Mouse (Mus musculus) heart, embryonic 14.5 days (tissue): Measurements from ENCODE around the gene Trim30a. TPM values are rescaled to one million over a fixed set of nuclear protein-coding genes. Genes with fewer than 3 reads are reported as not detected.

ENCODE experiments used
- ATAC-seq: fragments of 200-750 bp; cut with Nextera tagmentation; 2 replicates; pipeline ENCODE4 v1.8.0; 2017; ENCODE audit warnings: low read depth, moderate TSS enrichment; ENCODE audit not compliant: insufficient number of reproducible peaks, insufficient read depth, low FRiP score
- H3K27ac ChIP-seq, 2 experiments: fragments of 200-500 bp in 1 of 2; fragments of 300-500 bp in 1 of 2; sonication (generic) in 1 of 2; replicated peaks in 1 of 2; 2 replicates each; pipeline ENCODE4 v1.5.1; 2012 to 2014; ENCODE audit warnings: low read depth in 2 of 2, low read length in 2 of 2, control low read depth in 1 of 2, mild to moderate bottlenecking in 1 of 2, mixed read lengths in 1 of 2; ENCODE audit not compliant: control insufficient read depth in 1 of 2, insufficient read depth in 1 of 2
- H3K27me3 ChIP-seq: fragments of 300-500 bp; sonication (generic); 2 replicates; pipeline ENCODE4 v1.6.1; 2014; ENCODE audit warnings: mild to moderate bottlenecking, low read length, control low read depth; ENCODE audit not compliant: control insufficient read depth, insufficient read depth
- H3K36me3 ChIP-seq: fragments of 300-500 bp; sonication (generic); 2 replicates; pipeline ENCODE4 v1.6.1; 2014; ENCODE audit warnings: mild to moderate bottlenecking, control low read depth, low read length, mixed read lengths; ENCODE audit not compliant: control insufficient read depth, insufficient read depth
- H3K4me1 ChIP-seq, 2 experiments: fragments of 200-500 bp in 1 of 2; fragments of 300-500 bp in 1 of 2; sonication (generic) in 1 of 2; 2 replicates each; pipeline ENCODE4 v1.6.1; 2012 to 2014; ENCODE audit warnings: low read length in 2 of 2, control low read depth in 1 of 2, mixed read lengths in 1 of 2; ENCODE audit not compliant: control insufficient read depth in 2 of 2, insufficient read depth in 2 of 2
- H3K4me2 ChIP-seq: fragments of 300-500 bp; sonication (generic); 2 replicates; pipeline ENCODE4 v1.6.1; 2014; ENCODE audit warnings: mild to moderate bottlenecking, low read length
- H3K4me3 ChIP-seq, 2 experiments: fragments of 200-500 bp in 1 of 2; fragments of 300-500 bp in 1 of 2; sonication (generic) in 1 of 2; 2 replicates each; pipeline ENCODE4 v1.5.1; 2012 to 2014; ENCODE audit warnings: low read length in 2 of 2, mild to moderate bottlenecking in 2 of 2, control low read depth in 1 of 2, low read depth in 1 of 2, moderate library complexity in 1 of 2; ENCODE audit not compliant: control insufficient read depth in 1 of 2, insufficient read depth in 1 of 2
- H3K9ac ChIP-seq: fragments of 300-500 bp; sonication (generic); 2 replicates; pipeline ENCODE4 v1.6.1; 2014; ENCODE audit warnings: mild to moderate bottlenecking, low read length
- H3K9me3 ChIP-seq: fragments of 300-500 bp; sonication (generic); 2 replicates; pipeline ENCODE4 v1.6.1; 2016; ENCODE audit warnings: low read length, control low read depth; ENCODE audit not compliant: control insufficient read depth
- WGBS: fragments of 180-500 bp; shearing (Covaris S2); extraction: QIAGEN DNeasy Blood & Tissue Kit; methylation state at CpG from one replicate; pipeline ENCODE4 v1.1.7; 2014; 5-methylcytosine and 5-hydroxymethylcytosine counted together
- polyA plus RNA-seq: library from polyadenylated mRNA; unstranded; fragments of >200 nt; fragmentation: Nextera tagmentation; extraction: Ambion mirVana; gene quantifications from 2 replicates; pipeline ENCODE4 v1.2.1, GENCODE M21; 2014

Gene Trim30a
- polyA plus RNA-seq, 1 experiment from 2014 or later, result 1.2 TPM

DNA sequence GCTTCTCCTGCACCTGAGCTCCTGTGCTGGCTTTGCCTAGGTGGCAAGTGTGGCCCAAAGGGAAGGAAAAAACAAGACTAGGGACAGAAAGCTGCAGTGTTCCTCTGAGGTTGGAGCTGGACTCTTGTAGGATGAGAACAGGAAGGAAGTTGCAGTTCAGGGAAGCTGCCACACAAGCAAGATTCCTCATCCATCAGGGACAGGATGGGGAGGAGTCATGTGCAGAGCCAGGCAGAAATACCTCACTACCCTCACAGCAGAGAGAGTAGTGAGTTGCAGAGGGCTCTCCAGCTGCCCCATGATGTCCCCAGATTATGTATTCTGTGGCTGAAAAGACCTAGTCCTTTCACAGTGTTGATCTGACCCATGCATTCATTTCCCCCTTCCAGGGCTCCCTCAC lies 63.9 kb downstream of the Trim30a start:
- H3K9ac ChIP-seq, result no peak overlapping the region
- no peak overlapping the region for H3K27ac ChIP-seq
- H3K36me3 ChIP-seq, result no peaks in the 10 kb centered on the region
- H3K4me1 ChIP-seq, result no peaks in the 10 kb centered on the region
- no peak overlapping the region for H3K4me3 ChIP-seq
- no peaks in the 10 kb centered on the region for H3K9me3 ChIP-seq
- ATAC-seq, result no peak
- no peak overlapping the region for H3K4me2 ChIP-seq
- no peaks in the 10 kb centered on the region for H3K27me3 ChIP-seq

DNA sequence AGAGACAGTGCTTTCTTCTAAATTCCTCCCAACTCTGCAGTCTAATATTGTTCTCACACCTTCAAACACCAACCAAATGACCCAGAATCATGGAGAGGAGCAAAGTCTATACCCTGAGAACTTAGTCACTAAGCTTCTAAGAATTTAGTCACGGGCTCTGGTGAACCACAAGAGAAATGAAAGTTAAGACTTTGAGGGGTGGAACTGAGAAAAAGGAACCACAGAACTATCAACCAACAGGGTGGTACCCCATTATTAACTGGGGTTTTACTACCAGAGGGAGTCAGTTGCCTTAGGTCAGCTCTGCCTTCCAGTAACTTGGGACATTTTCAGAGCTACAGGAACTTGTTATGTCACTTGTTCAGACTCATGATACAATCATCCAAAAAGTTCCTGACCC lies 64.3 kb downstream of the Trim30a start, which contains the start of gene Trim30c:
TSS of gene Trim30c (minus strand) at position 140 of the 400 bp plus-strand sequence.
- whole genome bisulfite sequencing, result 76% methylated on average over 1 of the region's 1 CpGs

GRCm38 (mm10) chr7:104398492-104398891 lies 66.5 kb downstream of the Trim30a start:
- Histone ChIP-seq H3K9ac (no peak overlapping the region), H3K27me3 (no peaks in the 10 kb centered on the region), H3K36me3 (no peaks in the 10 kb centered on the region), H3K4me3 (no peak overlapping the region), H3K27ac (no peak overlapping the region), H3K4me2 (no peak overlapping the region), H3K4me1 (no peaks in the 10 kb centered on the region), H3K9me3 (no peaks in the 10 kb centered on the region)
- no peak for ATAC-seq
- 70% methylated on average over 1 of the region's 1 CpGs for WGBS

More for the DNA sequence above, 64.3 kb downstream of the Trim30a start, which contains the start of gene Trim30c:
- no peak within 1 kb of the TSS for H3K9ac ChIP-seq
- no peaks in the 10 kb centered on the region for H3K4me1 ChIP-seq
- H3K36me3 ChIP-seq, result no peaks in the 10 kb centered on the region
- H3K27ac ChIP-seq, result no peak within 1 kb of the TSS
- H3K4me3 ChIP-seq, result no peak within 1 kb of the TSS
- H3K9me3 ChIP-seq, result no peaks in the 10 kb centered on the region
- no peak within 1 kb of the TSS for H3K4me2 ChIP-seq
- ATAC-seq, result no peak
- H3K27me3 ChIP-seq, result no peaks in the 10 kb centered on the region

GRCm38 (mm10) chr7:104369736-104370414 lies 95.1 kb downstream of the Trim30a start, which contains the start of gene Trim30b:
Trim30b (minus strand) TSS chr7:104369884.
- Histone ChIP-seq H3K4me3 (no peak within 1 kb of the TSS), H3K27me3 (no peaks in the 10 kb centered on the region), H3K36me3 (no peaks in the 10 kb centered on the region), H3K27ac (no peak within 1 kb of the TSS), H3K4me1 (no peaks in the 10 kb centered on the region), H3K9me3 (no peaks in the 10 kb centered on the region), H3K9ac (no peak within 1 kb of the TSS), H3K4me2 (no peak within 1 kb of the TSS)
- no peak for ATAC-seq
- WGBS, result 72% methylated on average over 1 of the region's 1 CpGs

DNA sequence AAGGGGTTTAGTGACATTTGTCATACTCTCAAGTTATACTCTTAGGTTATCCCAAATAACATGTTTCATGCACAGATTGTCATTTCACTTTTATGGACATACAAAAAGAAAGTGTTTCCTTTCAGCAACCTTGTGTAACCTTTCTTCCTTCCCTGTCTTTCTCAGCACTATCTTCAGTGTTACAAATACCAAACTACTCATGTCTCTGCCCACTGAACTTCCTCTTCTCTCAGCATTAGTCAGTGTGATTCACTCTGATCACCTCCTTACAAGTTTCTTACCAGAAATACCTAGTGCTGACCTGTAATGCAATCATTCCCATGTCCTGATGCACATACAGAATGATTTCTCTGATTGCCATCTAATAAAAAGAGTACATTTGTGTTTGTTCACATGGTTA lies 98.7 kb downstream of the Trim30a start:
- ATAC-seq, result no peak
- H3K27ac ChIP-seq, result no peak overlapping the region
- no peak overlapping the region for H3K9ac ChIP-seq
- H3K4me3 ChIP-seq, result no peak overlapping the region
- no peak overlapping the region for H3K4me2 ChIP-seq
- H3K27me3 ChIP-seq, result no peaks in the 10 kb centered on the region
- H3K9me3 ChIP-seq, result no peaks in the 10 kb centered on the region
- H3K36me3 ChIP-seq, result no peaks in the 10 kb centered on the region
- H3K4me1 ChIP-seq, result no peaks in the 10 kb centered on the region

Other genes with a start within 250 kb of the Trim30a start
- gene Trim6, start 246.4 kb downstream of the Trim30a start, polyA plus RNA-seq, result 1.9 and 2.3 TPM in 2 replicates
- gene Trim34a, start 220.7 kb downstream of the Trim30a start, polyA plus RNA-seq, result 3.6 and 4.7 TPM in 2 replicates
- gene Trim5, start 177.1 kb downstream of the Trim30a start, polyA plus RNA-seq, result 0.47 and 0.54 TPM in 2 replicates
- 8.0 and 9.5 TPM in 2 replicates for gene Trim12a, start 149.7 kb downstream of the Trim30a start, polyA plus RNA-seq
- gene Trim34b, start 135.7 kb downstream of the Trim30a start, polyA plus RNA-seq, result 0.20 TPM in 1 of 2 replicates, not detected in the other
- gene Trim12c, start 111.8 kb downstream of the Trim30a start, polyA plus RNA-seq, result 2.0 and 2.6 TPM in 2 replicates
- not detected in 2 replicates for gene Trim30b, start 95.3 kb downstream of the Trim30a start, polyA plus RNA-seq
- 0.11 and 0.23 TPM in 2 replicates for gene Trim30c, start 64.4 kb downstream of the Trim30a start, polyA plus RNA-seq
- gene Trim30d, start 42.7 kb upstream of the Trim30a start, polyA plus RNA-seq, result 0.70 and 0.98 TPM in 2 replicates
- not detected in 2 replicates for gene Olfr651, start 84.9 kb upstream of the Trim30a start, polyA plus RNA-seq
- not detected in 2 replicates for gene Olfr652, start 95.7 kb upstream of the Trim30a start, polyA plus RNA-seq
- not detected in 2 replicates for gene Olfr653, start 112.1 kb upstream of the Trim30a start, polyA plus RNA-seq
- not detected in 2 replicates for gene Olfr654, start 121.8 kb upstream of the Trim30a start, polyA plus RNA-seq
- gene Olfr655, start 136.6 kb upstream of the Trim30a start, polyA plus RNA-seq, result not detected in 2 replicates
- gene Olfr656, start 148.8 kb upstream of the Trim30a start, polyA plus RNA-seq, result not detected in 2 replicates
- not detected in 2 replicates for gene Olfr657, start 159.6 kb upstream of the Trim30a start, polyA plus RNA-seq
- gene Olfr658, start 182.1 kb upstream of the Trim30a start, polyA plus RNA-seq, result not detected in 2 replicates
- not detected in 2 replicates for gene Olfr659, start 201.6 kb upstream of the Trim30a start, polyA plus RNA-seq
- not detected in 2 replicates for gene Olfr661, start 221.3 kb upstream of the Trim30a start, polyA plus RNA-seq